Comparison of ENCODE assay signal across 12 mouse cellular contexts in genomic region chr10:62411431-62412410, GRCm38 (mm10). TPM values are rescaled to one million over a fixed set of nuclear protein-coding genes. Genes with fewer than 3 reads are reported as not detected.
DNase-seq lines count a peak whose midpoint lies in the region; ATAC-seq and TF ChIP-seq lines count a peak whose summit lies in the region.
"Had no signal": no experiment of that assay in that cellular context is flagged by ENCODE, and none has a peak within 500 bp of the region (broad histone marks: within the 10 kb centered on the region; RNA-seq: fewer than 3 reads in every experiment).

No protein-coding gene starts in this region.

- no peak for TF ChIP-seq POLR2A in thymus, adult 2 months (IDR thresholded peaks at IDR 0.05; ENCODE audit: control insufficient read depth, extremely low read depth, insufficient read depth, low read length, poor library complexity)

- no peaks in the 10 kb centered on the region for H3K36me3 ChIP-seq in hindbrain, embryonic 13.5 days
- no peaks in the 10 kb centered on the region for H3K36me3 ChIP-seq in hindbrain, embryonic 16.5 days (ENCODE audit: control insufficient read depth, insufficient read depth, low read length)
- no peaks in the 10 kb centered on the region for H3K36me3 ChIP-seq in thymus, adult 2 months (ENCODE audit: control insufficient read depth, insufficient read depth, low read length)
- H3K36me3 ChIP-seq: forebrain, embryonic 15.5 days; G1E; heart, embryonic 12.5 days had no signal

- H3K9ac ChIP-seq in hindbrain, embryonic 13.5 days = no peak overlapping the region
- no peak overlapping the region for H3K9ac ChIP-seq in hindbrain, embryonic 16.5 days (ENCODE audit: low read depth, low read length)
- H3K9ac ChIP-seq: forebrain, embryonic 15.5 days; heart, embryonic 12.5 days had no signal

- no peak overlapping the region for H3K4me2 ChIP-seq in hindbrain, embryonic 13.5 days
- no peak overlapping the region for H3K4me2 ChIP-seq in hindbrain, embryonic 16.5 days (ENCODE audit: low read length)
- H3K4me2 ChIP-seq: forebrain, embryonic 15.5 days; heart, embryonic 12.5 days had no signal

- peak; percentile 28 for DNase-seq in right cerebral cortex, adult 18-20 months
- DNase-seq in right cerebral cortex, postnatal 25 days = no peak
- DNase-seq in cerebellum, adult 9-11 months = peak; percentile 31
- DNase-seq in right cerebral cortex, postnatal 10 days (ENCODE audit: low spot score in 2 of 2) = peak; percentile 40 to 48
- no peak for DNase-seq in thymus, adult 2 months
- DNase-seq in spleen, postnatal 14 days (ENCODE audit: low spot score in 2 of 2) = no peak

- no peak overlapping the region for H3K4me3 ChIP-seq in hindbrain, embryonic 13.5 days
- H3K4me3 ChIP-seq in hindbrain, embryonic 16.5 days (ENCODE audit: low read length) = no peak overlapping the region
- no peak overlapping the region for H3K4me3 ChIP-seq in thymus, adult 2 months (ENCODE audit: control insufficient read depth, insufficient read depth, low read length)
- H3K4me3 ChIP-seq: forebrain, embryonic 15.5 days; heart, embryonic 12.5 days had no signal

- no peaks in the 10 kb centered on the region for H3K9me3 ChIP-seq in hindbrain, embryonic 13.5 days
- no peaks in the 10 kb centered on the region for H3K9me3 ChIP-seq in hindbrain, embryonic 16.5 days (ENCODE audit: control insufficient read depth, low read length)
- H3K9me3 ChIP-seq: forebrain, embryonic 15.5 days; G1E; heart, embryonic 12.5 days had no signal

- H3K27me3 ChIP-seq in hindbrain, embryonic 13.5 days = peaks cover 16% of the 10 kb centered on the region
- no peaks in the 10 kb centered on the region for H3K27me3 ChIP-seq in hindbrain, embryonic 16.5 days (replicated peaks; ENCODE audit: control insufficient read depth, insufficient read depth, low read length)
- H3K27me3 ChIP-seq in thymus, adult 2 months (ENCODE audit: control insufficient read depth, insufficient read depth, low read length) = no peaks in the 10 kb centered on the region

- no peak overlapping the region for H3K27ac ChIP-seq in hindbrain, embryonic 13.5 days
- no peak overlapping the region for H3K27ac ChIP-seq in hindbrain, embryonic 16.5 days (ENCODE audit: low read depth, low read length)
- H3K27ac ChIP-seq in thymus, adult 2 months (ENCODE audit: control insufficient read depth, insufficient read depth, low read length) = no peak overlapping the region
- H3K27ac ChIP-seq: forebrain, embryonic 15.5 days had no signal

- no peak for TF ChIP-seq CTCF in thymus, adult 2 months (IDR thresholded peaks at IDR 0.05; ENCODE audit: borderline replicate concordance, control insufficient read depth, extremely low read depth, insufficient read depth, low read length, poor library complexity)

- peaks cover 5% of the 10 kb centered on the region; the same call in 1 of the 2 replicates for H3K4me1 ChIP-seq in hindbrain, embryonic 13.5 days (replicated peaks)
- no peaks in the 10 kb centered on the region for H3K4me1 ChIP-seq in hindbrain, embryonic 16.5 days (ENCODE audit: control insufficient read depth, insufficient read depth, low read depth, low read length)
- no peaks in the 10 kb centered on the region for H3K4me1 ChIP-seq in thymus, adult 2 months (replicated peaks; ENCODE audit: control insufficient read depth, insufficient read depth, low read length)
- H3K4me1 ChIP-seq: forebrain, embryonic 15.5 days had no signal

- WGBS in hindbrain, embryonic 13.5 days = 74% methylated on average over 19 of the region's 19 CpGs
- WGBS in hindbrain, embryonic 16.5 days = 68% methylated on average over 19 of the region's 19 CpGs
- 84% methylated on average over 19 of the region's 19 CpGs for WGBS in thymus, adult 2 months

- peak; percentile 17; the same call in 1 of the 2 replicates for ATAC-seq in hindbrain, embryonic 13.5 days (ENCODE audit: low FRiP score)
- ATAC-seq in hindbrain, embryonic 16.5 days = no peak

RNA-seq across cellular contexts. Expression of gene Hkdc1, which starts 10.6 kb away (rescaled TPM):
- 0.70 and 0.89 TPM in 2 replicates for polyA plus RNA-seq in hindbrain, embryonic 13.5 days (2015; fragmentation: Nextera tagmentation; extraction: Ambion mirVana)
- 0.61 and 0.68 TPM in 2 replicates for polyA plus RNA-seq in hindbrain, embryonic 16.5 days (2015; fragmentation: Nextera tagmentation; extraction: Ambion mirVana)
- 0.15 and 0.17 TPM in 2 replicates for polyA plus RNA-seq in thymus, adult 2 months (2012; rRNA removed)
- polyA plus RNA-seq: G1E had no signal

RNA-seq across cellular contexts. Expression of gene Hk1, which starts 32.0 kb away (rescaled TPM):
- polyA plus RNA-seq in hindbrain, embryonic 13.5 days (2015; fragmentation: Nextera tagmentation; extraction: Ambion mirVana) = 83.4 and 93.0 TPM in 2 replicates
- 161 and 164 TPM in 2 replicates for polyA plus RNA-seq in hindbrain, embryonic 16.5 days (2015; fragmentation: Nextera tagmentation; extraction: Ambion mirVana)
- polyA plus RNA-seq in thymus, adult 2 months (2012; rRNA removed) = 52.1 and 55.5 TPM in 2 replicates

RNA-seq across cellular contexts. Expression of gene 4930507D05Rik, which starts 37.6 kb away (rescaled TPM):
- polyA plus RNA-seq in hindbrain, embryonic 13.5 days (2015; fragmentation: Nextera tagmentation; extraction: Ambion mirVana) = 1.4 and 1.6 TPM in 2 replicates
- polyA plus RNA-seq in hindbrain, embryonic 16.5 days (2015; fragmentation: Nextera tagmentation; extraction: Ambion mirVana) = 1.4 and 1.8 TPM in 2 replicates
- 0.27 TPM in 1 of 2 replicates, not detected in the other for polyA plus RNA-seq in thymus, adult 2 months (2012; rRNA removed)
- polyA plus RNA-seq: spleen, adult 2 months had no signal

RNA-seq across cellular contexts. Expression of gene Supv3l1, which starts 37.8 kb away (rescaled TPM):
- polyA plus RNA-seq in hindbrain, embryonic 13.5 days (2015; fragmentation: Nextera tagmentation; extraction: Ambion mirVana) = 19.9 and 21.8 TPM in 2 replicates
- polyA plus RNA-seq in hindbrain, embryonic 16.5 days (2015; fragmentation: Nextera tagmentation; extraction: Ambion mirVana) = 20.9 and 21.3 TPM in 2 replicates
- 20.1 and 21.2 TPM in 2 replicates for polyA plus RNA-seq in thymus, adult 2 months (2012; rRNA removed)

Comparison
In these comparisons a context has a peak if more than half of its experiments do, and no peak if none do; other contexts are left out.
1. DNase-seq: peak in right cerebral cortex, adult 18-20 months (single experiment), cerebellum, adult 9-11 months (single experiment) and right cerebral cortex, postnatal 10 days (2 of 2); none in right cerebral cortex, postnatal 25 days (single experiment), thymus, adult 2 months (single experiment) and spleen, postnatal 14 days (0 of 2).